Mouse (Mus musculus) CH12.LX (cell line): ENCODE measurements around the gene Thsd7b.

Source experiments
- CTCF ChIP-seq, 2 experiments: IDR thresholded peaks in 1 of 2; conservative IDR thresholded peaks in 1 of 2; 2 replicates each; pipeline ENCODE4 v1.5.1; 2011 to 2012; ENCODE audit warnings: low read depth in 2 of 2, low read length in 2 of 2, improper control_type of control experiment in 1 of 2, inconsistent platforms in 1 of 2, mild to moderate bottlenecking in 1 of 2, moderate library complexity in 1 of 2
- E2F4 ChIP-seq: IDR thresholded peaks from 2 replicates; pipeline ENCODE4 v1.6.1; 2011; ENCODE audit warnings: low read depth, low read length, improper control_type of control experiment; ENCODE audit not compliant: insufficient replicate concordance
- EP300 ChIP-seq: IDR thresholded peaks from 2 replicates; pipeline ENCODE4 v1.6.1; 2011; ENCODE audit warnings: low read length, improper control_type of control experiment
- HCFC1 ChIP-seq: IDR thresholded peaks from 2 replicates; pipeline ENCODE4 v1.6.1; 2012; ENCODE audit warnings: low read depth, mild to moderate bottlenecking, inconsistent platforms, low read length, improper control_type of control experiment
- JUND ChIP-seq: conservative IDR thresholded peaks from 2 replicates; pipeline ENCODE4 v1.6.1; 2011; ENCODE audit warnings: low read depth, low read length, improper control_type of control experiment
- MAX ChIP-seq: IDR thresholded peaks from 2 replicates; pipeline ENCODE4 v1.6.1; 2011; ENCODE audit warnings: low read length, improper control_type of control experiment
- NELFE ChIP-seq: IDR thresholded peaks from 2 replicates; pipeline ENCODE4 v1.6.1; 2011; ENCODE audit warnings: low read depth, low read length, improper control_type of control experiment
- POLR2A ChIP-seq: IDR thresholded peaks from 2 replicates; pipeline ENCODE4 v1.6.1; 2011; ENCODE audit warnings: low read depth, mild to moderate bottlenecking, improper control_type of control experiment, low read length
- RCOR1 ChIP-seq: conservative IDR thresholded peaks from 2 replicates; pipeline ENCODE4 v1.6.1; 2012; ENCODE audit warnings: low read depth, mild to moderate bottlenecking, inconsistent platforms, low read length, improper control_type of control experiment

DNA sequence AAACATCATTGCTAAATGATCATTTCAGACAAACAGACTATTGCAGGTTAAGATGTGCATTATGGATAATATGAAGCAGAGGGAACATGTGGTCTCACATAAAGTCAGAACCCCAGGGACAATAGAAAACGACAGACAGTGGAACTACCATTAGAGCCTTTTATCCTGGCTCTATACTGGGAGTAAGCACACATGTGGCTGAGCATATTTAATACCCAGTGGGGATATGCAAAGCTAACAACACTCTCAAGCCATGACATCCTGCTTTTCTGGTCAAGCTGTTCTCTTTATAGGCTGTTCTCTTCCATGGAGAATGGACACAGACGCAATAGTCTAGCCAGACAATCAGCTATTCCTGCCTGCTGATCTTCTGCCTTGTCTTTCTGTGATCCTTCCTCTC, 191.3 kb downstream of the Thsd7b start:
- TF ChIP-seq CTCF (conservative IDR thresholded peaks at IDR 0.05 in 1 of 2, IDR thresholded peaks at IDR 0.05 in 1 of 2; ENCODE audit: low read depth in 2 of 2, low read length in 2 of 2) (no peak), EP300 (no peak), MAX (no peak), E2F4 (no peak), HCFC1 (no peak), NELFE (no peak), POLR2A (no peak), JUND (no peak), RCOR1 (no peak)
